Mouse (Mus musculus) embryonic facial prominence, embryonic 11.5 days (tissue): ENCODE data around the gene Rab11fip4. TPM values are rescaled to one million over a fixed set of nuclear protein-coding genes. Genes with fewer than 3 reads are reported as not detected.

Experiments used
- ATAC-seq: fragments of 200-750 bp; cut with Nextera tagmentation; replicated peaks from 2 replicates; pipeline ENCODE4 v1.8.0; 2017; ENCODE audit warnings: low read depth; ENCODE audit not compliant: insufficient number of reproducible peaks, low FRiP score, low TSS enrichment
- DNase-seq: peaks from one replicate; pipeline ENCODE4 v3.0.0-alpha.2; 2015; ENCODE audit warnings: low spot score
- H3K27ac ChIP-seq: fragments of 300-500 bp; sonication (generic); replicated peaks from 2 replicates; pipeline ENCODE4 v1.5.1; 2014; ENCODE audit warnings: mild to moderate bottlenecking, low read depth, low read length, control low read depth
- H3K27me3 ChIP-seq: fragments of 300-500 bp; sonication (generic); 2 replicates; pipeline ENCODE4 v1.6.1; 2014; ENCODE audit warnings: mild to moderate bottlenecking, low read length, moderate library complexity, mixed read lengths; ENCODE audit not compliant: control insufficient read depth, insufficient read depth
- H3K36me3 ChIP-seq: fragments of 300-500 bp; sonication (generic); replicated peaks from 2 replicates; pipeline ENCODE4 v1.6.1; 2014; ENCODE audit warnings: low read depth, mild to moderate bottlenecking, low read length, moderate library complexity, mixed read lengths; ENCODE audit not compliant: control insufficient read depth, insufficient read depth
- H3K4me1 ChIP-seq: fragments of 300-500 bp; sonication (generic); 2 replicates; pipeline ENCODE4 v1.6.1; 2014; ENCODE audit warnings: low read length, mixed read lengths; ENCODE audit not compliant: control insufficient read depth, insufficient read depth
- H3K4me2 ChIP-seq: fragments of 300-500 bp; sonication (generic); 2 replicates; pipeline ENCODE4 v1.6.1; 2014; ENCODE audit warnings: low read depth, mild to moderate bottlenecking, control low read depth, low read length, moderate library complexity
- H3K4me3 ChIP-seq: fragments of 300-500 bp; sonication (generic); 2 replicates; pipeline ENCODE4 v1.5.1; 2014; ENCODE audit warnings: low read depth, low read length, control low read depth
- H3K9ac ChIP-seq: fragments of 300-500 bp; sonication (generic); replicated peaks from 2 replicates; pipeline ENCODE4 v1.6.1; 2014; ENCODE audit warnings: mild to moderate bottlenecking, control low read depth, low read length
- H3K9me3 ChIP-seq: fragments of 300-500 bp; sonication (generic); replicated peaks from 2 replicates; pipeline ENCODE4 v1.6.1; 2016; ENCODE audit warnings: mild to moderate bottlenecking, low read length, inconsistent platforms, mixed read lengths; ENCODE audit not compliant: control insufficient read depth
- WGBS: fragments of 180-500 bp; shearing (Covaris S2); extraction: QIAGEN DNeasy Blood & Tissue Kit; methylation state at CpG from one replicate; pipeline ENCODE4 v1.1.7; 2014; 5-methylcytosine and 5-hydroxymethylcytosine counted together
- polyA plus RNA-seq: library from polyadenylated mRNA; unstranded; fragments of >200 nt; fragmentation: Nextera tagmentation; extraction: Ambion mirVana; gene quantifications from 2 replicates; pipeline ENCODE4 v1.2.1, GENCODE M21; 2014

Gene Rab11fip4
- polyA plus RNA-seq, 1 experiment from 2014 or later: 9.2 TPM

- no peak for ATAC-seq
- no peaks in the 10 kb centered on the region for H3K27me3 ChIP-seq
- H3K9ac ChIP-seq: peak overlapping the region; percentile 40
- H3K27ac ChIP-seq: peak overlapping the region; percentile 35; the same call in 1 of the 2 replicates
- no peak overlapping the region for H3K4me3 ChIP-seq
- no peaks in the 10 kb centered on the region for H3K9me3 ChIP-seq
- peaks cover 4% of the 10 kb centered on the region; the same call in 1 of the 2 replicates for H3K4me1 ChIP-seq
- no peaks in the 10 kb centered on the region for H3K36me3 ChIP-seq
- DNase-seq: peak; percentile 35
- H3K4me2 ChIP-seq: no peak overlapping the region
- 27% methylated on average over 5 of the region's 5 CpGs for WGBS
These were observed 59.4 kb downstream of the Rab11fip4 start for GRCm38 (mm10) chr11:79650359-79650835.

- H3K27me3 ChIP-seq: no peaks in the 10 kb centered on the region
- H3K4me2 ChIP-seq: no peak overlapping the region
- ATAC-seq (no peak), DNase-seq (no peak)
- H3K4me3 ChIP-seq: no peak overlapping the region
- WGBS: 82% methylated on average over 9 of the region's 9 CpGs
- no peak overlapping the region for H3K9ac ChIP-seq
- no peaks in the 10 kb centered on the region for H3K4me1 ChIP-seq
- no peak overlapping the region for H3K27ac ChIP-seq
- H3K9me3 ChIP-seq: no peaks in the 10 kb centered on the region
- H3K36me3 ChIP-seq: no peaks in the 10 kb centered on the region
These were observed 61.2 kb downstream of the Rab11fip4 start for GRCm38 (mm10) chr11:79652257-79652656.

- Histone ChIP-seq H3K9ac (no peak overlapping the region), H3K9me3 (no peaks in the 10 kb centered on the region), H3K4me3 (no peak overlapping the region), H3K36me3 (no peaks in the 10 kb centered on the region), H3K27ac (no peak overlapping the region), H3K4me1 (no peaks in the 10 kb centered on the region), H3K27me3 (no peaks in the 10 kb centered on the region), H3K4me2 (no peak overlapping the region)
- WGBS: 78% methylated on average over 20 of the region's 20 CpGs
- no peak for DNase-seq
- ATAC-seq: no peak
These were observed 62.0 kb downstream of the Rab11fip4 start for GRCm38 (mm10) chr11:79652921-79653575.

- Histone ChIP-seq H3K4me2 (no peak overlapping the region), H3K27ac (no peak overlapping the region), H3K9me3 (no peaks in the 10 kb centered on the region), H3K36me3 (no peaks in the 10 kb centered on the region), H3K4me1 (no peaks in the 10 kb centered on the region), H3K27me3 (no peaks in the 10 kb centered on the region), H3K9ac (no peak overlapping the region), H3K4me3 (no peak overlapping the region)
- ATAC-seq: no peak
- DNase-seq: no peak
- WGBS: 88% methylated on average over 4 of the region's 4 CpGs
These were observed 63.4 kb downstream of the Rab11fip4 start for GRCm38 (mm10) chr11:79654407-79654831.

- Histone ChIP-seq H3K9ac (no peak overlapping the region), H3K4me3 (no peak overlapping the region), H3K27me3 (no peaks in the 10 kb centered on the region), H3K4me1 (no peaks in the 10 kb centered on the region), H3K27ac (no peak overlapping the region), H3K36me3 (no peaks in the 10 kb centered on the region), H3K4me2 (no peak overlapping the region), H3K9me3 (no peaks in the 10 kb centered on the region)
- ATAC-seq: no peak
- WGBS: 83% methylated on average over 7 of the region's 7 CpGs
- DNase-seq: no peak
These were observed 64.6 kb downstream of the Rab11fip4 start for GRCm38 (mm10) chr11:79655592-79655991.

- no peaks in the 10 kb centered on the region for H3K9me3 ChIP-seq
- DNase-seq (no peak), ATAC-seq (no peak)
- H3K4me2 ChIP-seq: no peak overlapping the region
- 76% methylated on average over 1 of the region's 1 CpGs for WGBS
- H3K27ac ChIP-seq: no peak overlapping the region
- H3K9ac ChIP-seq: no peak overlapping the region
- H3K4me3 ChIP-seq: no peak overlapping the region
- no peaks in the 10 kb centered on the region; the same call in 1 of the 2 replicates for H3K4me1 ChIP-seq
- no peaks in the 10 kb centered on the region for H3K27me3 ChIP-seq
- H3K36me3 ChIP-seq: no peaks in the 10 kb centered on the region
These were observed 65.5 kb downstream of the Rab11fip4 start for GRCm38 (mm10) chr11:79656491-79656890.

- DNase-seq: no peak
- Histone ChIP-seq H3K4me3 (no peak overlapping the region), H3K9ac (no peak overlapping the region; the same call in 1 of the 2 replicates), H3K4me1 (no peaks in the 10 kb centered on the region; the same call in 1 of the 2 replicates), H3K4me2 (no peak overlapping the region), H3K27me3 (no peaks in the 10 kb centered on the region), H3K27ac (no peak overlapping the region), H3K9me3 (no peaks in the 10 kb centered on the region), H3K36me3 (no peaks in the 10 kb centered on the region)
- whole genome bisulfite sequencing: 72% methylated on average over 5 of the region's 5 CpGs
- ATAC-seq: no peak
These were observed 66.0 kb downstream of the Rab11fip4 start for GRCm38 (mm10) chr11:79657053-79657452.

GRCm38 (mm10) chr11:79658205-79658825 is 67.3 kb downstream of the Rab11fip4 start:
- Histone ChIP-seq H3K9ac (no peak overlapping the region), H3K27me3 (no peaks in the 10 kb centered on the region), H3K4me1 (peaks cover 3% of the 10 kb centered on the region), H3K4me2 (no peak overlapping the region), H3K9me3 (no peaks in the 10 kb centered on the region), H3K27ac (no peak overlapping the region), H3K4me3 (no peak overlapping the region), H3K36me3 (no peaks in the 10 kb centered on the region)
- WGBS: 86% methylated on average over 10 of the region's 10 CpGs
- ATAC-seq: no peak
- no peak for DNase-seq
